9 mouse cellular contexts compared by ENCODE assay signal in genomic region chr13:54691737-54692136, GRCm38 (mm10). TPM values are rescaled to one million over a fixed set of nuclear protein-coding genes. Genes with fewer than 3 reads are reported as not detected.
DNase-seq lines count a peak whose midpoint lies in the region; TF ChIP-seq lines count a peak whose summit lies in the region.
"Had no signal": no experiment of that assay in that cellular context is flagged by ENCODE, and none has a peak within 500 bp of the region (broad histone marks: within the 10 kb centered on the region; RNA-seq: fewer than 3 reads in every experiment).

No protein-coding gene starts in this region.

- H3K27ac ChIP-seq in testis, adult 2 months (ENCODE audit: control insufficient read depth, insufficient read depth, low read depth, low read length): peak overlapping the region; percentile 18; the same call in 1 of the 2 replicates
- H3K27ac ChIP-seq: heart, adult 2 months had no signal

- no peak for TF ChIP-seq POLR2A in testis, adult 2 months (IDR thresholded peaks at IDR 0.05; ENCODE audit: control insufficient read depth, low read depth, low read length)

- no peak for TF ChIP-seq CTCF in testis, adult 2 months (IDR thresholded peaks at IDR 0.05; ENCODE audit: control insufficient read depth, insufficient read depth, insufficient replicate concordance, low read depth, low read length)

- no peaks in the 10 kb centered on the region for H3K36me3 ChIP-seq in testis, adult 2 months (ENCODE audit: control insufficient read depth, insufficient read depth, low read length)

- DNase-seq in cerebellum, adult 8-10 months: peak; percentile 22
- DNase-seq in cerebellum, postnatal 25 days: no peak
- DNase-seq in testis, postnatal 10 days (ENCODE audit: low spot score): no peak
- DNase-seq in lung, postnatal 36 days: peak; percentile 80
- peak; percentile 28 for DNase-seq in thymus, postnatal 4 days
- DNase-seq in adrenal gland, adult 18-20 months (ENCODE audit: low spot score in 2 of 2): no peak
- DNase-seq in kidney, postnatal 4 days: no peak

- H3K27me3 ChIP-seq in testis, adult 2 months (ENCODE audit: control insufficient read depth, insufficient read depth, low read length): no peaks in the 10 kb centered on the region

- peaks cover 17% of the 10 kb centered on the region for H3K4me1 ChIP-seq in testis, adult 2 months (ENCODE audit: control insufficient read depth, insufficient read depth, low read length)

- peak overlapping the region; percentile 98; the same call in 1 of the 2 replicates for H3K4me3 ChIP-seq in testis, adult 2 months (ENCODE audit: control insufficient read depth, low read depth, low read length)

RNA-seq across cellular contexts. Expression of gene Rnf44, which starts 2.0 kb away (rescaled TPM):
- 418 and 439 TPM in 2 replicates for polyA plus RNA-seq in testis, adult 2 months (2012; rRNA removed)
- total RNA-seq in adrenal gland, adult 18-20 months (2021): 100 to 1,000 TPM in 1 of 2 experiments, 10 to 100 TPM in 1; 98.4 to 123 TPM

RNA-seq across cellular contexts. Expression of gene Cdhr2, which starts 9.5 kb away (rescaled TPM):
- polyA plus RNA-seq in testis, adult 2 months (2012; rRNA removed): 1.1 and 1.5 TPM in 2 replicates
- under 1 TPM in 1 of 2 experiments, not detected in 1; 0.17 TPM for total RNA-seq in adrenal gland, adult 18-20 months (2021)
- total RNA-seq: heart, adult 2 months had no signal

RNA-seq across cellular contexts. Expression of gene Gprin1, which starts 57.9 kb away (rescaled TPM):
- polyA plus RNA-seq in testis, adult 2 months (2012; rRNA removed): 0.02 and 0.06 TPM in 2 replicates
- total RNA-seq in adrenal gland, adult 18-20 months (2021): 1 to 10 TPM; 2.5 to 3.2 TPM
- total RNA-seq: heart, adult 2 months had no signal
- polyA plus RNA-seq: heart, adult 2 months had no signal

Comparison
In these comparisons a context has a peak if more than half of its experiments do, and no peak if none do; other contexts are left out.
1. DNase-seq: peak in cerebellum, adult 8-10 months (single experiment), lung, postnatal 36 days (single experiment) and thymus, postnatal 4 days (single experiment); none in cerebellum, postnatal 25 days (0 of 2), testis, postnatal 10 days (single experiment), adrenal gland, adult 18-20 months (0 of 2) and kidney, postnatal 4 days (0 of 2).